Mouse (Mus musculus) limb, embryonic 15.5 days (tissue): ENCODE data around the gene Cyp2c23. TPM values are rescaled to one million over a fixed set of nuclear protein-coding genes. Genes with fewer than 3 reads are reported as not detected.

Experiments used
- ATAC-seq: fragments of 200-750 bp; cut with Nextera tagmentation; 2 replicates; pipeline ENCODE4 v1.8.0; 2017; ENCODE audit warnings: low read depth, moderate TSS enrichment; ENCODE audit not compliant: insufficient number of reproducible peaks, low FRiP score, low TSS enrichment
- H3K27ac ChIP-seq: fragments of 300-500 bp; sonication (generic); 2 replicates; pipeline ENCODE4 v1.5.1; 2015; ENCODE audit warnings: moderate library complexity, mild to moderate bottlenecking, inconsistent platforms
- H3K27me3 ChIP-seq: fragments of 300-500 bp; sonication (generic); 2 replicates; pipeline ENCODE4 v1.6.1; 2015; ENCODE audit warnings: inconsistent platforms
- H3K36me3 ChIP-seq: fragments of 300-500 bp; sonication (generic); 2 replicates; pipeline ENCODE4 v1.6.1; 2015; ENCODE audit warnings: inconsistent platforms
- H3K4me1 ChIP-seq: fragments of 300-500 bp; sonication (generic); 2 replicates; pipeline ENCODE4 v1.6.1; 2015; ENCODE audit warnings: inconsistent platforms
- H3K4me2 ChIP-seq: fragments of 300-500 bp; sonication (generic); 2 replicates; pipeline ENCODE4 v1.6.1; 2015; ENCODE audit warnings: mild to moderate bottlenecking, inconsistent platforms
- H3K4me3 ChIP-seq: fragments of 300-500 bp; sonication (generic); 2 replicates; pipeline ENCODE4 v1.5.1; 2015; ENCODE audit warnings: mild to moderate bottlenecking, inconsistent platforms
- H3K9ac ChIP-seq: fragments of 300-500 bp; sonication (generic); 2 replicates; pipeline ENCODE4 v1.6.1; 2015; ENCODE audit warnings: inconsistent platforms
- H3K9me3 ChIP-seq: fragments of 300-500 bp; sonication (generic); 2 replicates; pipeline ENCODE4 v1.6.1; 2016; ENCODE audit warnings: inconsistent platforms
- WGBS: fragments of 180-500 bp; shearing (Covaris S2); methylation state at CpG from one replicate; pipeline ENCODE4 v1.1.7; 2015; 5-methylcytosine and 5-hydroxymethylcytosine counted together
- polyA plus RNA-seq: library from polyadenylated mRNA; unstranded; fragments of >200 nt; fragmentation: Nextera tagmentation; extraction: Ambion mirVana; gene quantifications from 2 replicates; pipeline ENCODE4 v1.2.1, GENCODE M21; 2015

The Cyp2c23 gene
- 0.09 and 0.10 TPM in 2 replicates for polyA plus RNA-seq

DNA sequence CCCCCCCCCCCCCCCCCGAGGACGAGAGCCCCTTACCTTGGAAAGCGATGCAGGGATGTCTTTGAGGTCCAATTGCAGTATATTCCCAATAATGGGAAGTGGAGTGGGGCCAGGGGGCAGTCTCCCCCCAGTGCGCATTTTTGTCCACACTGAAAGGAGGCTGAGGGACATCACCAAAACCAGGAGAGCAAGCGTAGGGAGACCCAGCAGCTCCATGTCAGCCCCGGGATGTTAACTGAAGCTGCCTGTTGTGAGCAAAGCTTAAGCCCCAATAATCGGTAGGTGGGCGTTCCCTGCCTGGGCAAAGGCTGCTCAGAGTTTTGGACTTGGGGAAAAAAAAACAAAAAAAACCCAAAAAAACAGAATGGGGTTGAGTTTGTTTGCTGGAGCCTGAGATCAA is at the start of gene Cyp2c23:
Gene Cyp2c23, minus strand, starts transcription at position 237 of the 400 bp plus-strand sequence.
- Histone ChIP-seq H3K9ac (no peak within 1 kb of the TSS), H3K4me3 (no peak within 1 kb of the TSS), H3K27ac (no peak within 1 kb of the TSS), H3K4me1 (no peaks in the 10 kb centered on the region), H3K36me3 (peaks cover 8% of the 10 kb centered on the region), H3K4me2 (no peak within 1 kb of the TSS), H3K27me3 (no peaks in the 10 kb centered on the region), H3K9me3 (no peaks in the 10 kb centered on the region)
- 74% methylated on average over 8 of the region's 8 CpGs for WGBS
- ATAC-seq: no peak

DNA sequence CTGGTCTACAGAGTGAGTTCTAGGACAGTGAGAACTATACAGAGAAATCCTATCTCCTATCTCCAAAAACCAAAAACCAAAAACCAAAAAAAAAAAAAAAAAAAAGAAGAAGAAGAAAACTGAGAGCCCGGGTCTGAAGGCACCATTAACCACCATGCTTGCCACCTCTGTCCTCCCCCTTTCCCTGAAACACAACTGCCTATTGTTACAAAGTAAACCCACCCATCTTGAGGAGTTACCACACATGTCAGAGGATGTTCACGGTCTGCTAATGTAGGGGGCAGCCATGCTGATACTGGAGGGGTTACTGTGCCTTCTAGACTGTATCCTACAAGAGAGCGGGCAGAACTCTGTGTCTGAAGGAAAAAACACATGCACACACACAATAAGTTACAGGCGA is 48.0 kb upstream of the Cyp2c23 start:
- Histone ChIP-seq H3K9ac (no peak overlapping the region), H3K36me3 (peaks cover 50% of the 10 kb centered on the region), H3K4me2 (no peak overlapping the region), H3K4me1 (no peaks in the 10 kb centered on the region), H3K27ac (no peak overlapping the region), H3K27me3 (no peaks in the 10 kb centered on the region), H3K9me3 (no peaks in the 10 kb centered on the region), H3K4me3 (no peak overlapping the region)
- no peak for ATAC-seq
- 81% methylated on average over 4 of the region's 4 CpGs for WGBS

DNA sequence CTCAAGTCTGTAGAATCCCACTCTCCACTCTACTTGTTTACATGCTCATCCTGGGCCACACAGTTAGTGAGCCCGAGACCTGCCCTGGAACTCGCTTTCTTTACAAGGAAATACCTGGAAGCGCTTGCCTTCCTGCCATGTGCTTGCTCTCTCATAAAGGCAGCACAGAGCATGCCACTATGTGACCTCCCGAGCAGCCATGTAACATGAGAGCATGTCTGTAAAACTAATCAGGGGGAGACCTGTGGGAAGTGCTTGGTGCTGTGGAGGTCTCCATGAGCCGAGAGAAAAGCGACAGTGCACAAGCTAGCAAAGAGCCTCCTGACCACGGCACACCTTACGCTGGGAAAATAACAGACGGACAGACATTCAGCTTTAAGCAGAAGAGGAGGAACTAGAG is 47.4 kb upstream of the Cyp2c23 start:
- Histone ChIP-seq H3K4me1 (peaks cover 3% of the 10 kb centered on the region), H3K27ac (no peak overlapping the region), H3K27me3 (no peaks in the 10 kb centered on the region), H3K4me3 (no peak overlapping the region), H3K9ac (no peak overlapping the region), H3K36me3 (peaks cover 48% of the 10 kb centered on the region), H3K9me3 (no peaks in the 10 kb centered on the region), H3K4me2 (no peak overlapping the region)
- 42% methylated on average over 9 of the region's 9 CpGs for WGBS
- no peak for ATAC-seq

GRCm38 (mm10) chr19:44074986-44075385 is 46.0 kb upstream of the Cyp2c23 start:
- Histone ChIP-seq H3K9ac (no peak overlapping the region), H3K9me3 (no peaks in the 10 kb centered on the region), H3K27me3 (no peaks in the 10 kb centered on the region), H3K4me2 (no peak overlapping the region), H3K36me3 (peaks cover 40% of the 10 kb centered on the region), H3K4me1 (peaks cover 11% of the 10 kb centered on the region), H3K4me3 (no peak overlapping the region), H3K27ac (no peak overlapping the region)
- WGBS: 70% methylated on average over 11 of the region's 11 CpGs
- no peak for ATAC-seq

- 33% methylated on average over 5 of the region's 5 CpGs for WGBS
- ATAC-seq: no peak
- H3K27ac ChIP-seq: 0 out of 2 replicates have a peak overlapping the region, but pooled peaks have one; percentile 19
- H3K9me3 ChIP-seq: no peaks in the 10 kb centered on the region
- H3K4me1 ChIP-seq: peaks cover 28% of the 10 kb centered on the region
- no peak overlapping the region for H3K9ac ChIP-seq
- H3K27me3 ChIP-seq: no peaks in the 10 kb centered on the region
- peaks cover 17% of the 10 kb centered on the region for H3K36me3 ChIP-seq
- H3K4me3 ChIP-seq: no peak overlapping the region
- no peak overlapping the region; the same call in 1 of the 2 replicates for H3K4me2 ChIP-seq
Measured at GRCm38 (mm10) chr19:44071166-44071565, 42.2 kb upstream of the Cyp2c23 start.

- H3K4me3 ChIP-seq: peak overlapping the region; percentile 84
- 5% methylated on average over 4 of the region's 4 CpGs for WGBS
- H3K9ac ChIP-seq: 0 out of 2 replicates have a peak overlapping the region, but pooled peaks have one; percentile 36
- peaks cover 10% of the 10 kb centered on the region for H3K36me3 ChIP-seq
- no peak for ATAC-seq
- peak overlapping the region; percentile 65 for H3K27ac ChIP-seq
- H3K27me3 ChIP-seq: no peaks in the 10 kb centered on the region
- H3K4me1 ChIP-seq: peaks cover 28% of the 10 kb centered on the region
- H3K4me2 ChIP-seq: peak overlapping the region; percentile 79
- no peaks in the 10 kb centered on the region for H3K9me3 ChIP-seq
Measured at GRCm38 (mm10) chr19:44069914-44070232, 40.9 kb upstream of the Cyp2c23 start.

DNA sequence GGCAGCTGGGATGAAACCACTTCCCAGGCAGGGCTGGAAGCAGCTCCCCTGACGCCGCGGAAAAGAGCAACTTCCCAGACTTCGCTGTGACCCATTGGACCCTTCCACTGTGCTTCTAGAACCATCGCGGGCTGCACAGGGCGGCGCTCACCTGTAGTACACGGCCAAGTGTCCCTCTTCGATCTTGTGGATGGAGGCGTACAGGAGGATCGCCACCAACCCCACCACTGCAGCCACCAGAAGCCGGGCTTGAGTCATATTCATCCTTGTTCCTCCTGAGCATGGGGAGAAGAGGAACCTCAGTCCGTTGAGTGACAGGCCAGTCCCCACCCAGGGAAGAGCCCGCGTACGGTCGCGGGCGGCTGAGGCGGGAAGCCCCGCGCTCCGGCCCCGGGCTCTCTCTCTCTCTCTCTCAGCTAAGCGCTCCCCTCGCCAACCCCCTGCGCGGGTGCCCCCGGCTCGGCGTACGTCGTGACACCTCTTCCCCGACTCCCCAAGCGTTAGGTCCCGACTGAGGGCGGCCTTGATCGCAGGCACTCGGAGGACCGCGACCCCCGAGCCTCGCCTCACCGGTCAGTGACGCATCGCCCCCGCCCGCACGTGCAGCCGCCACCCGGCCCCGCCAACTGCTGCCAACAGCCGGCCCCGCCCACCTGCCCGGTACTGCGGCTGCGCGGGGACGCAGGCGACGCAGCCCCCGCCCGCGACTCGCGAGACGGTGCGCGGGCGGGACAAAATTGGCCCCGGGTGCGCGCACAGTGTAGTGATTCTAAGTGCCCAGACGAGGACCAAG is 40.3 kb upstream of the Cyp2c23 start, which contains the start of gene Erlin1:
Gene Erlin1, minus strand, starts transcription at position 665 of the 793 bp plus-strand sequence.
- peaks cover 28% of the 10 kb centered on the region for H3K4me1 ChIP-seq
- no peaks in the 10 kb centered on the region for H3K9me3 ChIP-seq
- H3K9ac ChIP-seq: peak within 1 kb of the TSS; percentile 71
- peak; percentile 89 for ATAC-seq
- peak within 1 kb of the TSS; percentile 75 for H3K27ac ChIP-seq
- under 1% methylated on average over 75 of the region's 75 CpGs for WGBS
- H3K4me2 ChIP-seq: peak within 1 kb of the TSS; percentile 79
- H3K27me3 ChIP-seq: no peaks in the 10 kb centered on the region
- peak within 1 kb of the TSS; percentile 84 for H3K4me3 ChIP-seq
- H3K36me3 ChIP-seq: peaks cover 14% of the 10 kb centered on the region

DNA sequence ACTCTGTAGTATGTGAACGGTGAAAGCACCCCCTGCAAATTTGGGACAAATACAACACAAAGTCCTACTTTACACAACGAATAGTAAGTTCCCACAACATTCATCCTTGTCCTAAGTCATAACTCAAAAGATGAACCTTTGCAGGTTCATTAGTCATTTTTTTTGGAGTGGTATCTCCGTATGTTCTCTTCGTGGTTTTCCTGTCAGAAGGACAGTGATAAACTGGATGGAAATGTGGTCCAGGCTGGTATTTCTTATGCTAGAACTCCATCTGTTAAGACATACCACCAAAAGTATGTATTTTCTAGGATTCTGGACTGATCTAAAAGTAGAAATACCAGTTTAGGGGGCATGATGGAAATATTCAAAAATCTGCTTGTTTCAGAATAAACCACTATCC is 39.2 kb upstream of the Cyp2c23 start:
- H3K27me3 ChIP-seq: no peaks in the 10 kb centered on the region
- ATAC-seq: no peak
- H3K4me3 ChIP-seq: peak overlapping the region; percentile 84
- 70% methylated on average over 4 of the region's 4 CpGs for WGBS
- no peak overlapping the region for H3K27ac ChIP-seq
- H3K4me1 ChIP-seq: peaks cover 28% of the 10 kb centered on the region
- H3K4me2 ChIP-seq: peak overlapping the region; percentile 79
- peak overlapping the region; percentile 71; the same call in 1 of the 2 replicates for H3K9ac ChIP-seq
- no peaks in the 10 kb centered on the region for H3K9me3 ChIP-seq
- H3K36me3 ChIP-seq: peaks cover 21% of the 10 kb centered on the region

DNA sequence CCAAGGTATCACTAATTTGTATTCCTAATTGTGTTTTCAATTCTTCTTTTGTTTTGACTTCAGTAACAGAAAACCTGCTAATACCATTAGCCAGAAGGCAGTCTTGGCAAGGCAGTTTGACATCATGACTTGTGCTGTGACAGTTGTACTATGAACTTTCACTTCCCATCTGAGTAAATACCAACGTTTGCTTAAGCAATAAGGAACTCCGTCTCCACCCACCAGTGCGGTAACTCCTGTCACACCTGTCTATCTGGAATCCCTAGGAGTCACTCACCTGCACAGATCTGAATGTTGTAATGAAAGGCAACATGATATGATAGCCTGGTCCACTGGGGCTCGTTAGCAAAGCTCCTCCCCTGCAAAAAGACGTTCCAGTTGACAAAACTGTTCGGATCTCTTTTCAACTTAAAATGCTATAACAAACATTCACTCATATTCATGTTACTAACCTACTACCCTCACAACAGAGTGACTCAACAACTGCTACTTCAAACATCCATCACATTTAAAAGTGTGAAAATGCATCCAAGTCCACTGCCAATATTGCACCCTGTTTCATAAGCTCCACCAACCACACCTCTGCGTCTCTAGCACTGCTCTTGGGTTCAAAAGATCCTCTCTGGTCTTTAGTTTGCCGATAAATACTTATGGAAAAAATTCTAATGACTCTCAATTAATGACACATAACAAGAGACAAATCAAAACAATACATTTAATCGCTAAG is 38.5 kb upstream of the Cyp2c23 start:
- H3K4me1 ChIP-seq: peaks cover 28% of the 10 kb centered on the region
- peaks cover 23% of the 10 kb centered on the region for H3K36me3 ChIP-seq
- 66% methylated on average over 9 of the region's 9 CpGs for WGBS
- peak overlapping the region; percentile 3; the same call in 1 of the 2 replicates for H3K4me2 ChIP-seq
- no peaks in the 10 kb centered on the region for H3K27me3 ChIP-seq
- no peak for ATAC-seq
- no peak overlapping the region for H3K27ac ChIP-seq
- 0 out of 2 replicates have a peak overlapping the region, but pooled peaks have one; percentile 84 for H3K4me3 ChIP-seq
- no peak overlapping the region for H3K9ac ChIP-seq
- H3K9me3 ChIP-seq: no peaks in the 10 kb centered on the region

GRCm38 (mm10) chr19:44064734-44065133 is 35.7 kb upstream of the Cyp2c23 start:
- no peak overlapping the region for H3K27ac ChIP-seq
- H3K4me1 ChIP-seq: peaks cover 16% of the 10 kb centered on the region; the same call in 1 of the 2 replicates
- whole genome bisulfite sequencing: 94% methylated on average over 2 of the region's 2 CpGs
- H3K4me3 ChIP-seq: no peak overlapping the region
- no peaks in the 10 kb centered on the region for H3K27me3 ChIP-seq
- H3K36me3 ChIP-seq: peaks cover 39% of the 10 kb centered on the region
- ATAC-seq: no peak
- no peak overlapping the region for H3K4me2 ChIP-seq
- no peak overlapping the region for H3K9ac ChIP-seq
- no peaks in the 10 kb centered on the region for H3K9me3 ChIP-seq

GRCm38 (mm10) chr19:44063773-44064172 is 34.8 kb upstream of the Cyp2c23 start:
- no peak for ATAC-seq
- no peaks in the 10 kb centered on the region for H3K27me3 ChIP-seq
- no peak overlapping the region for H3K9ac ChIP-seq
- no peak overlapping the region for H3K4me3 ChIP-seq
- H3K4me1 ChIP-seq: peaks cover 14% of the 10 kb centered on the region; the same call in 1 of the 2 replicates
- peaks cover 47% of the 10 kb centered on the region for H3K36me3 ChIP-seq
- H3K4me2 ChIP-seq: no peak overlapping the region
- H3K9me3 ChIP-seq: no peaks in the 10 kb centered on the region
- H3K27ac ChIP-seq: no peak overlapping the region
- WGBS: 90% methylated on average over 7 of the region's 7 CpGs

DNA sequence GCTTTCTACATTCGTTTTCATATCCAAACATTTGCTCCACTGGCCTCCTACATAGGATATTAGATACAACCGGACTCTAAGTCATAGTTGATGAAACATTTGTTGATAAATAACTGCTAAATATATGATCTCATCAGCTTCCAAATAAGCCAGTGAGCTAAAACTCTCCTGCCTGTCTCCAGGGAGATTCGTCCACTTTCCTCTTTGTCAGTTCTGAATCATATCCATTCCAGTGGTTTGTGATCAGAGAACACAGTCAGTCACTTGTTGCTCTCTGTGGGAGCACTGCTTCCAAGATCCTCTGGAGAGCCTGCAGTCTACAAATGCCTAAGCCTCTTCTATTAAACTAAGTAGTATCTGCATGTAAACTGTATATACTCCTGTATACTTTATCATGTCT is 31.2 kb upstream of the Cyp2c23 start:
- Histone ChIP-seq H3K27me3 (no peaks in the 10 kb centered on the region), H3K4me2 (no peak overlapping the region), H3K27ac (no peak overlapping the region), H3K36me3 (peaks cover 63% of the 10 kb centered on the region), H3K4me1 (no peaks in the 10 kb centered on the region), H3K9ac (no peak overlapping the region), H3K4me3 (no peak overlapping the region), H3K9me3 (no peaks in the 10 kb centered on the region)
- WGBS: 84% methylated on average over 3 of the region's 3 CpGs
- ATAC-seq: no peak
